In genomic region chr19:38657980-38658379, GRCm38 (mm10) we compare ENCODE assay signal across 19 mouse cellular contexts.
DNase-seq lines count a peak whose midpoint lies in the region; ATAC-seq and TF ChIP-seq lines count a peak whose summit lies in the region.
"Had no signal": no experiment of that assay in that cellular context is flagged by ENCODE, and none has a peak within 500 bp of the region (broad histone marks: within the 10 kb centered on the region; RNA-seq: fewer than 3 reads in every experiment).

No protein-coding gene starts in this region.

- H3K4me1 ChIP-seq in heart, embryonic 12.5 days (replicated peaks) = peaks cover 8% of the 10 kb centered on the region
- peaks cover 13% of the 10 kb centered on the region for H3K4me1 ChIP-seq in intestine, embryonic 15.5 days (replicated peaks)
- H3K4me1 ChIP-seq: embryonic facial prominence, embryonic 12.5 days; hindbrain, embryonic 12.5 days; limb, embryonic 12.5 days; liver, embryonic 12.5 days; neural tube, embryonic 13.5 days had no signal

- peaks cover 8% of the 10 kb centered on the region; the same call in 1 of the 2 replicates for H3K36me3 ChIP-seq in heart, embryonic 12.5 days
- no peaks in the 10 kb centered on the region for H3K36me3 ChIP-seq in C2C12 (ENCODE audit: control insufficient read depth, insufficient read depth)
- no peaks in the 10 kb centered on the region for H3K36me3 ChIP-seq in intestine, embryonic 15.5 days
- H3K36me3 ChIP-seq: embryonic facial prominence, embryonic 12.5 days; hindbrain, embryonic 12.5 days; liver, embryonic 12.5 days; neural tube, embryonic 13.5 days had no signal

- TF ChIP-seq CTCF in C2C12 (IDR thresholded peaks at IDR 0.05; ENCODE audit: control insufficient read depth, insufficient read depth, insufficient read length) = no peak
- no peak for TF ChIP-seq CTCF in left cerebral cortex, adult 2 months (IDR thresholded peaks at IDR 0.05)

- intact Hi-C loops in heart, postnatal 14 days (cut with DNase I) = no loop called here
- intact Hi-C loops in left cerebral cortex, adult 2 months (cut with DNase I) = no loop called here
- intact Hi-C loops in left cerebral cortex, postnatal 25 days (cut with DNase I) = no loop called here

- H3K9ac ChIP-seq in heart, embryonic 12.5 days = no peak overlapping the region
- H3K9ac ChIP-seq in intestine, embryonic 15.5 days = no peak overlapping the region
- H3K9ac ChIP-seq: embryonic facial prominence, embryonic 12.5 days; forebrain, postnatal 0 days; hindbrain, embryonic 12.5 days; limb, embryonic 12.5 days; liver, embryonic 12.5 days; neural tube, embryonic 13.5 days had no signal

- WGBS in heart, embryonic 12.5 days = 70% methylated on average over 13 of the region's 13 CpGs
- WGBS in intestine, embryonic 15.5 days = 36% methylated on average over 13 of the region's 13 CpGs

- H3ac ChIP-seq in C2C12 (ENCODE audit: control insufficient read depth, insufficient read length, low read depth) = no peak overlapping the region

- no peak for DNase-seq in heart, postnatal 14 days
- DNase-seq in lung, postnatal 25 days (ENCODE audit: low spot score) = peak; percentile 19
- no peak for DNase-seq in left cerebral cortex, adult 2 months (ENCODE audit: extremely low spot score in 1 of 2, low spot score in 2 of 2)
- no peak for DNase-seq in left cerebral cortex, postnatal 25 days (ENCODE audit: low spot score in 2 of 2)
- DNase-seq in thymus, postnatal 36 days = no peak
- DNase-seq: cerebellum, adult 9-10 months; forebrain, postnatal 0 days; spleen, adult 18-20 months; thymus, adult 2 months had no signal

- peaks cover 4% of the 10 kb centered on the region; the same call in 1 of the 2 replicates for H3K9me3 ChIP-seq in heart, embryonic 12.5 days (replicated peaks)
- no peaks in the 10 kb centered on the region for H3K9me3 ChIP-seq in intestine, embryonic 15.5 days
- H3K9me3 ChIP-seq: embryonic facial prominence, embryonic 12.5 days; liver, embryonic 12.5 days had no signal

- ATAC-seq in heart, embryonic 12.5 days (ENCODE audit: insufficient number of reproducible peaks, low FRiP score) = no peak
- peak; percentile 83 for ATAC-seq in intestine, embryonic 15.5 days
- ATAC-seq: forebrain, postnatal 0 days; liver, embryonic 12.5 days had no signal

- H3K4me2 ChIP-seq in heart, embryonic 12.5 days = no peak overlapping the region
- H3K4me2 ChIP-seq in intestine, embryonic 15.5 days (replicated peaks) = peak overlapping the region; percentile 33
- H3K4me2 ChIP-seq: embryonic facial prominence, embryonic 12.5 days; hindbrain, embryonic 12.5 days; limb, embryonic 12.5 days; liver, embryonic 12.5 days; midbrain, embryonic 11.5 days; neural tube, embryonic 13.5 days had no signal

- 0 out of 2 replicates have a peak overlapping the region, but pooled peaks have one; percentile 7 for H3K27ac ChIP-seq in heart, embryonic 12.5 days (ENCODE audit: poor library complexity, severe bottlenecking)
- peak overlapping the region; percentile 33 for H3K27ac ChIP-seq in intestine, embryonic 15.5 days
- H3K27ac ChIP-seq in left cerebral cortex, adult 2 months = no peak overlapping the region
- H3K27ac ChIP-seq: embryonic facial prominence, embryonic 12.5 days; hindbrain, embryonic 12.5 days; limb, embryonic 12.5 days; liver, embryonic 12.5 days; macrophage; neural tube, embryonic 13.5 days had no signal

- no peaks in the 10 kb centered on the region for H3K79me2 ChIP-seq in C2C12 (ENCODE audit: control insufficient read depth, insufficient read depth)

- no peak overlapping the region for H3K4me3 ChIP-seq in heart, embryonic 12.5 days
- H3K4me3 ChIP-seq in C2C12 (ENCODE audit: insufficient read depth, poor library complexity, severe bottlenecking) = no peak overlapping the region
- H3K4me3 ChIP-seq in intestine, embryonic 15.5 days (replicated peaks) = no peak overlapping the region
- no peak overlapping the region for H3K4me3 ChIP-seq in left cerebral cortex, adult 2 months
- H3K4me3 ChIP-seq: embryonic facial prominence, embryonic 12.5 days; hindbrain, embryonic 12.5 days; limb, embryonic 12.5 days; liver, embryonic 12.5 days; neural tube, embryonic 13.5 days had no signal

- H3K27me3 ChIP-seq in heart, embryonic 12.5 days (replicated peaks) = no peaks in the 10 kb centered on the region
- peaks cover 18% of the 10 kb centered on the region for H3K27me3 ChIP-seq in C2C12 (ENCODE audit: control insufficient read depth, insufficient read depth, insufficient read length)
- H3K27me3 ChIP-seq in intestine, embryonic 15.5 days (replicated peaks) = no peaks in the 10 kb centered on the region
- H3K27me3 ChIP-seq: embryonic facial prominence, embryonic 12.5 days; hindbrain, embryonic 12.5 days; limb, embryonic 12.5 days; liver, embryonic 12.5 days; neural tube, embryonic 13.5 days had no signal

- H3K79me3 ChIP-seq in C2C12 (ENCODE audit: low read depth) = no peaks in the 10 kb centered on the region

TF ChIP-seq in C2C12, 6 proteins besides CTCF, POLR2A, EP300 and RAD21:
- TF ChIP-seq USF1 (IDR thresholded peaks at IDR 0.05; ENCODE audit: low read depth) (no peak), CEBPB (IDR thresholded peaks at IDR 0.05; ENCODE audit: low read depth) (peak; percentile 31)
TF ChIP-seq in C2C12: peak in this region for 1.
